Mouse (Mus musculus) brain, embryonic 14.5 days (tissue): Measurements from ENCODE around the gene Ptrh1.

Experiments used
- CTCF ChIP-seq: fragments of 200-500 bp; IDR thresholded peaks from 2 replicates; pipeline ENCODE4 v1.5.1; 2012; ENCODE audit warnings: inconsistent platforms, mild to moderate bottlenecking, moderate library complexity, borderline replicate concordance; ENCODE audit not compliant: insufficient read depth, insufficient read length; ENCODE audit errors: extremely low read depth
- POLR2A ChIP-seq: fragments of 200-500 bp; IDR thresholded peaks from 2 replicates; pipeline ENCODE4 v1.6.1; 2012; ENCODE audit warnings: mild to moderate bottlenecking, inconsistent platforms, borderline replicate concordance; ENCODE audit not compliant: poor library complexity, insufficient read depth, insufficient read length, severe bottlenecking; ENCODE audit errors: extremely low read depth

- TF ChIP-seq CTCF: peak; percentile 96
- TF ChIP-seq POLR2A: peak; percentile 66
These were observed 18.3 kb upstream of the Ptrh1 start, which contains the start of gene Tor2a for GRCm38 (mm10) chr2:32757056-32757845.
